Mouse (Mus musculus): ENCODE measurements around the gene Acadl. TPM values are rescaled to one million over a fixed set of nuclear protein-coding genes. Genes with fewer than 3 reads are reported as not detected.

Acadl gene
- total and polyA plus RNA-seq, 3 experiments = 0.12 to 0.32 TPM; not detected in 1

DNA sequence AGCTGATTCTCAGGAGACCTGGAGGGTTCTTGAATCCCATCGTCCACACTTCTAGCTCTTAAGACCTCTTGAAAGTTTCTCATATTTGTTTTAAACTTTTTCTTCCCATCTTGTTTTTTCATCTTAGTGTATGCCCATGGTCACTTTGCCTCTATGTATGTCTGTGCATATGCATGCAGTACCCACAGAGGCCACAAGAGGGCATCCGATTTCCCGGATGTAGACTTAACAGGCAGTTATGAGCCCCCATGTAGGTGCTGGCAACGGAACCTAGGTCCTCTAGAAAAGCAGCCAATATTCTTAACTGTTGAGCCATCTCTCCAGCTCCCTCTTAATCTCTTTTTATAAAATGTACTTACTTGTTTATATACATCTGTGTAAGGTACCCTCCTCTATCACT is 15.6 kb downstream of the Acadl start:
- Histone ChIP-seq H3K36me3 (ENCODE audit: control insufficient read depth in 1 of 2, insufficient read depth in 2 of 2, low read length in 2 of 2) (peaks cover 0 to 3% of the 10 kb centered on the region in 2 experiments; a peak in 1 of 4 replicates), H3K9me3 (replicated peaks; ENCODE audit: insufficient read depth, low read length) (no peaks in the 10 kb centered on the region)
- DNase-seq (ENCODE audit: low read depth, low spot score) = no peak

DNA sequence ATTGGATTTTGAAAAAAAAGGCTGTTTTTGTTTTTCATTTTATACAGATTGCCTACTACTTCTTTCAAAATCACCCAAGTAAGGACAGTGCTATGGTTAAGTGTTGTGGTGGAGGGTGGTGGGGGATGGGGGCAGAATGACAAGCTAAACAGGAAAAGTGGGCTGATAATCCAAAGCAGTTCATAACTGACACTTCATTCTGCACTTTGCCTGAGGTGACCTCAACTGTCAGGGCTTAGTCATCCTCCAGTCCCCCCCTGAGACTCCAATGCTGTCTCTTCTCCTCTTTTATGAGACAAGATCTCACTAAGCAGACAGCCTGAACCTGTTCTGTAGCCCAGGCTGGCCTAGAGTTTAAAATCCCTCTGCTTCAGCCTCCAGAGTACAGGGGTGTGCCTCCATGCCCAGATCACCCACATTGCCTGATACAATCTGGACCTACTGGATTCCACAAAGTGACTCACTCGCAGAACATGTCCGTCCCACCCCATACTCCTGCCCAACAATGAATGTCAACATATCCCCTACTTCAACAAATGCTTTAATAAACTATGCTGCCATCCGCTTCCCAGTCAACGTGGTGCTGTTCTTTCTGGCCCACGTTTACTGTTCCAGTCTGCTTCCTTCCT is 17.3 kb downstream of the Acadl start:
- H3K36me3 ChIP-seq (ENCODE audit: control insufficient read depth in 1 of 2, insufficient read depth in 2 of 2, low read length in 2 of 2) = peaks cover 0 to 3% of the 10 kb centered on the region in 2 experiments; a peak in 1 of 4 replicates

More for the DNA sequence above, 15.6 kb downstream of the Acadl start:
- Histone ChIP-seq H3K27ac (ENCODE audit: control insufficient read depth, low read depth, low read length) (no peak overlapping the region), H3K4me3 (ENCODE audit: control insufficient read depth in 1 of 2, insufficient read depth in 1 of 2, low read depth in 2 of 2, low read length in 2 of 2) (no peak overlapping the region), H3K27me3 (ENCODE audit: control insufficient read depth in 1 of 2, insufficient read depth in 2 of 2, low read length in 2 of 2) (no peaks in the 10 kb centered on the region), H3K79me2 (ENCODE audit: control insufficient read depth, insufficient read depth, low read length, poor library complexity) (no peaks in the 10 kb centered on the region), H3K9ac (ENCODE audit: control insufficient read depth, low read depth, low read length, poor library complexity, severe bottlenecking) (no peak overlapping the region), H3K4me1 (ENCODE audit: control insufficient read depth in 1 of 2, insufficient read depth in 2 of 2, low read length in 2 of 2) (peaks cover 3 to 8% of the 10 kb centered on the region in 2 experiments; a peak in 2 of 4 replicates)
- no peak for TF ChIP-seq GABPA (IDR thresholded peaks at IDR 0.05; ENCODE audit: low read depth, low read length)
- no peak for TF ChIP-seq MEF2A (IDR thresholded peaks at IDR 0.05; ENCODE audit: extremely low read depth, insufficient replicate concordance, low read depth, low read length, poor library complexity, severe bottlenecking)
- TF ChIP-seq SMC3 (IDR thresholded peaks at IDR 0.05; ENCODE audit: low read depth, low read length) = no peak
- TF ChIP-seq POLR2AphosphoS5 (IDR thresholded peaks at IDR 0.05; ENCODE audit: borderline replicate concordance, low read depth, low read length) = no peak
- no peak for TF ChIP-seq RAD21 (IDR thresholded peaks at IDR 0.05; ENCODE audit: low read depth, low read length)
- no peak for TF ChIP-seq MAX (IDR thresholded peaks at IDR 0.05; ENCODE audit: low read length)
- no peak for TF ChIP-seq HCFC1 (IDR thresholded peaks at IDR 0.05; ENCODE audit: low read depth, low read length)
- no peak for TF ChIP-seq MYB (IDR thresholded peaks at IDR 0.05; ENCODE audit: low read depth, low read length)
- TF ChIP-seq TBP (IDR thresholded peaks at IDR 0.05; ENCODE audit: low read depth, low read length) = no peak
- TF ChIP-seq ETS1 (IDR thresholded peaks at IDR 0.05; ENCODE audit: low read depth, low read length) = no peak
- TF ChIP-seq BHLHE40 (IDR thresholded peaks at IDR 0.05; ENCODE audit: borderline replicate concordance, low read depth, low read length) = no peak
- no peak for TF ChIP-seq ZNF384 (IDR thresholded peaks at IDR 0.05; ENCODE audit: low read depth, low read length)
- no peak for TF ChIP-seq MAFK (IDR thresholded peaks at IDR 0.05; ENCODE audit: borderline replicate concordance, low read depth, low read length)
- TF ChIP-seq ZMIZ1 (IDR thresholded peaks at IDR 0.05; ENCODE audit: low read depth, low read length) = no peak
- no peak for TF ChIP-seq NRF1 (IDR thresholded peaks at IDR 0.05; ENCODE audit: insufficient read depth, low read depth, low read length, poor library complexity, severe bottlenecking)
- no peak for TF ChIP-seq TCF12 (IDR thresholded peaks at IDR 0.05; ENCODE audit: low read depth, low read length)
- TF ChIP-seq EP300 (IDR thresholded peaks at IDR 0.05; ENCODE audit: low read depth in 1 of 2, low read length in 2 of 2) = no peak
- no peak for TF ChIP-seq MXI1 (IDR thresholded peaks at IDR 0.05; ENCODE audit: low read depth, low read length)
- no peak for TF ChIP-seq UBTF (IDR thresholded peaks at IDR 0.05; ENCODE audit: borderline replicate concordance, insufficient read depth, low read depth, low read length)

More for the DNA sequence above, 17.3 kb downstream of the Acadl start:
- H3K9me3 ChIP-seq (replicated peaks; ENCODE audit: insufficient read depth, low read length) = no peaks in the 10 kb centered on the region
- DNase-seq (ENCODE audit: low read depth, low spot score) = peak; percentile 46
- H3K27ac ChIP-seq (ENCODE audit: control insufficient read depth, low read depth, low read length) = no peak overlapping the region
- TF ChIP-seq EP300 (IDR thresholded peaks at IDR 0.05; ENCODE audit: low read depth in 1 of 2, low read length in 2 of 2) (peak; percentile 47 to 54), MYB (IDR thresholded peaks at IDR 0.05; ENCODE audit: low read depth, low read length) (peak; percentile 46; the same call in 1 of the 2 replicates), CHD1 (IDR thresholded peaks at IDR 0.05; ENCODE audit: low read depth, low read length) (no peak), ZNF384 (IDR thresholded peaks at IDR 0.05; ENCODE audit: low read depth, low read length) (no peak)
- peaks cover 3 to 8% of the 10 kb centered on the region in 2 experiments; a peak in 2 of 4 replicates for H3K4me1 ChIP-seq (ENCODE audit: control insufficient read depth in 1 of 2, insufficient read depth in 2 of 2, low read length in 2 of 2)
- no peak overlapping the region for H3K9ac ChIP-seq (ENCODE audit: control insufficient read depth, low read depth, low read length, poor library complexity, severe bottlenecking)
- no peaks in the 10 kb centered on the region for H3K79me2 ChIP-seq (ENCODE audit: control insufficient read depth, insufficient read depth, low read length, poor library complexity)
- H3K4me3 ChIP-seq (ENCODE audit: control insufficient read depth in 1 of 2, insufficient read depth in 1 of 2, low read depth in 2 of 2, low read length in 2 of 2) = no peak overlapping the region
- no peaks in the 10 kb centered on the region for H3K27me3 ChIP-seq (ENCODE audit: control insufficient read depth in 1 of 2, insufficient read depth in 2 of 2, low read length in 2 of 2)
